Mouse (Mus musculus): ENCODE measurements around the gene Cenpn. TPM values are rescaled to one million over a fixed set of nuclear protein-coding genes. Genes with fewer than 3 reads are reported as not detected.

The Cenpn gene
- total RNA-seq, 2 experiments from 2014 or later, result 1.6 to 2.7 TPM

DNA sequence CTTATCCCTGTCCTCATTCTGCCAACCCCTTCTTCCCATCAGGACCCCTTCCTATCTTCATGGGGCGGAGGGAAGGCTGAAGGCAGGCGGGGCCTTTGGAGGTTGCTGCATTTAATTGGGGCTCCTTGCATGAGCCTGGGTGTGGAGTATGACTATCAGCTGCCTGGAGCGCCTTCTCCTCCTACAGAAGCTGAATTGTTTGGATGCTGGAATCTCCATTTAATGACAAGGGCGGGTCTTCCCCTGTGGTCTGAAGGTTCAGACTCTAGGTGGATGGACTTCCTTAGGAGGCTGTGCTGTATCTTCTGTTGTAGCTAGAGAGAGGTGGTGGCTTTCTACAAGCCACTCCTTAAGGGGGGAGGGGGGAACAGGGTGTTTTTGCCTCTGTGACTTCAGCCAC is 13.4 kb downstream of the Cenpn start:
- intact Hi-C loops (cut with DNase I), result no loop called here
- DNase-seq (ENCODE audit: low spot score in 2 of 2), result no peak

DNA sequence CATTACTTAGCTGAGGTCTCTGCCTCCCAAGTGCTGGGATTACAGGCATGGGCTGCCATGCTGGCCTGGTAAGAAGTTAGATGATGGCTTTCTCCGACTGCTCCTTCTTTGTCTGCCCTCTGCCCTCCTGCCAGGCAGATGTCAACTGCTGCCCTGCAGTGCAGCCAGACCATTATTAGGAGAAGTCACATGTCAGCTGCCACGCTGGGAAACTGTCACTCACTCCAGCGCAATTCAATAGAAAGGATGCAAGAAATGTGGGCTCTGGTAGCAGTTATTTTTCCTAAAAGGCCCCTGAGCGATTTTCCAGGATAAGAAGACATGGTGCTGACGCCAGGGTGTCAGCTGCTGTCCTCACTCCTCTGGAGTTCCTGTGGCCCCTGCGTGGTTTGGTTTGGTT is 14.0 kb downstream of the Cenpn start:
- intact Hi-C loops (cut with DNase I), result no loop called here
- DNase-seq (ENCODE audit: low spot score in 2 of 2), result no peak

DNA sequence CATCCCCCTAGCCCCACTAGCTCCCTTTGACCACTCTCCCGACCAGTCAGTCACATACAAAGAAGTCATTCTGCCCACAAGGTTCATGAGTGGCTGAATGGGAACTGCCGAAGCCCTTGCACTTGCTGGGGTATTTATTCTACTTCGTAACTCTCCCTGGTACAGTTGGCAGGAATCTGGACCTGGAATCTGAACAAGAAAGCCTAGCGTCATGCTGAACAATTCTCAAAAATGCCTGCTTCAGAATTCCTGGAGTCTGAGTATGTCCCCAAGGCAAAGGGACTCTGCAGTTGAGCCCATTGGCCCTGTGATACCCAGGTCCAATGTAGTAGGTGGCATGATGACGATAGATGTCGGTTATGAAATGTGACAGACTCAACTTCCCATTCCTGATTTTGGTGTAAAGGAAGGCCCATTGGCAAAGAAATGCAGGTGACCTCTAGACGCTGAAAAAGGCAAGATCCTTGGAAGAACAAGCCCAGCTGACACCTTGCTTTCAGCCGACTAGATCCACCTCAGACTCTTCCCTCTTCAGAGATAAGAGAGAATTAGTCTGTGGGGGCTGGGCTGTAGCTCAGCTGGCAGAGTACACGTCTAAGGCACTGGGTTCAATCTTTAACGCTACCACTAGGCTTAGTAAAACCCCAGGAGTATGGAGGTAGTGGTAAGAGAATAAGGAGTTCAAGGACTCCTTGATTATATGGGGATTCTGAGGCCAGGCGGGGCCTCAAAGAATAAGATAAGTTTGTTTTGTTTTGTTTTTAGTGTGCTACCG is 20.9 kb downstream of the Cenpn start:
- DNase-seq (ENCODE audit: low spot score in 2 of 2), result no peak
- intact Hi-C loops (cut with DNase I), result loop anchor here (2.0 to 10.0 kb wide), 2 partner anchors 36 to 532 kb away; partner anchors contain the start of gene 1700030J22Rik

DNA sequence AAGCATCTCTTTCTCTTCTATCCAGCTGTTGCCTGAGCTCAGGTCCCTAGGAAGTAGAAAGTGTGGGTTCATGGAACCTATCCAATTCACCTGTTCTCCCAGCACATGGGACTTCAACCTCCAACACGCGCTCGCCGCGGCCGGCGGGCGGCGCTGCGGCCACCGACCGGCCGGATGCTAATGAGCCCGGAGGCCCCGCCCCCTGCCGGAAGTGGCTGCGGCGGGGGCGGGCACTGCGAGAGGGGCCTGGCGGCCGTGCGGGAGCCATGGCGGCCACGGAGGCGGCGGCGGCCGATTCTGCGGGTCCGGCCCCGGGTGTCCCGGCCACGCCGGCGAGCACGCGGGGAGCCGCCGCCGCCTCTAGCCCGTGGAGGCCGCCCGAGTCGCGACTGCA is 21.6 kb downstream of the Cenpn start, which contains the start of gene Atmin:
Atmin (plus strand) TSS at position 233 of the 394 bp plus-strand sequence.
- intact Hi-C loops (cut with DNase I), result loop anchor here (2.0 to 10.0 kb wide), 2 partner anchors 36 to 532 kb away; partner anchors contain the start of gene 1700030J22Rik
- peak; percentile 79 to 86 for DNase-seq (ENCODE audit: low spot score in 2 of 2)

DNA sequence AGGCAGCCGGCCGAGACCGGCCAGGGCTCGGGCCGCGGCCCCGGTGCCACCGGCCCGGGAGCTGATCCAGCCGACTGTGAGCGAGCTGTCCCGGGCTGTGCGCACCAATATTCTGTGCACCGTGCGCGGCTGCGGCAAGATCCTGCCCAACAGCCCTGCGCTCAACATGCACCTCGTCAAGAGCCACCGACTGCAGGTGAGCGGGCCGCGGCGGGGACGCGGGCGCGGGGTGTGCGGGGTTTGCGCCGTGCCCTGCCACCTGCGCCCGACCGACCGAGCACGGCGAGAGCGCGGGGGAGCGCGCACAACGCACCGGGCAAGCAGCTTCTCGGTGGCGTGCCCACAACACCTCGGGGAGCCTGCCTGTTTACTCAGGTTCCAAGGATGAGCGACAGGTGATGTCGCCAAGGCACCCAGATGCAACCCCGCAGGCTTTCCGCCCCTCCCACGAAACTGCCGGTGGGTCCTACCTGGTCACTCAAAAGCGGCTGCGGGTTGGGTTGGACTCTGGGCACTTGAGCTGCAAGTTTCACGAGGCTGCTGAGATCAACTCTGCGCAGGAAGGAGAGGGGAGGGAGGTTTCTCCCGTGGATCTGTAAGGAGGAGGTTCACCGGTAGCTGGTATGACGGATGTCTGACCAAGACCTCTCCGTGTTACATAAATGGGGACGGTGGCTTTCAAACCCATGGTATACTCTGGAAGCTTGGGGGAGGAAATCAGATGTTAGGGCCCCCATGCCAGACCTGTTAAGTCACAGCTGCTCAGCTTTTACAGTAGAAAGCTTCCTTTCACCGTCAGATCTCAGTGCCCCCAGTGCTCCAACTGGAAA is 22.2 kb downstream of the Cenpn start:
- intact Hi-C loops (cut with DNase I), result loop anchor here (2.0 to 10.0 kb wide), 2 partner anchors 35 to 531 kb away; partner anchors contain the start of gene 1700030J22Rik
- DNase-seq (ENCODE audit: low spot score in 2 of 2), result peak in 1 of 2 experiments; percentile 30

DNA sequence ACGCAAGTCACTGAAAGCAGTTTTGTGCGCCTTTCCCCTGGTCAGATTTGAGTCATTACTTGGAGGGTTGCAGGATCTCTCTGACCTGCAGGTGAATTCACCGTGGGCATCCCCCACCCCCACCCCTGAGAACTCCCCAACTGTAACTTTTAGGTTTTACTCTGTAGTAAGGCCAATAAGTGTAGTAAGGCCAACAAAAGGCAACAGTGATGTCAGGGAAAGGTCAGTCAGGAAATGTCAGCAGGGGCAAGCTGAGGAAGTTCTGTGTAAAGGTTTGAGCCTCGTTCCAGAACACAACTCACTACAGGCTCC is 22.8 kb downstream of the Cenpn start:
- intact Hi-C loops (cut with DNase I), result loop anchor here (10.0 kb wide), 1 partner anchor 530 kb away; no protein-coding TSS in a partner anchor
- DNase-seq (ENCODE audit: low spot score in 2 of 2), result no peak

DNA sequence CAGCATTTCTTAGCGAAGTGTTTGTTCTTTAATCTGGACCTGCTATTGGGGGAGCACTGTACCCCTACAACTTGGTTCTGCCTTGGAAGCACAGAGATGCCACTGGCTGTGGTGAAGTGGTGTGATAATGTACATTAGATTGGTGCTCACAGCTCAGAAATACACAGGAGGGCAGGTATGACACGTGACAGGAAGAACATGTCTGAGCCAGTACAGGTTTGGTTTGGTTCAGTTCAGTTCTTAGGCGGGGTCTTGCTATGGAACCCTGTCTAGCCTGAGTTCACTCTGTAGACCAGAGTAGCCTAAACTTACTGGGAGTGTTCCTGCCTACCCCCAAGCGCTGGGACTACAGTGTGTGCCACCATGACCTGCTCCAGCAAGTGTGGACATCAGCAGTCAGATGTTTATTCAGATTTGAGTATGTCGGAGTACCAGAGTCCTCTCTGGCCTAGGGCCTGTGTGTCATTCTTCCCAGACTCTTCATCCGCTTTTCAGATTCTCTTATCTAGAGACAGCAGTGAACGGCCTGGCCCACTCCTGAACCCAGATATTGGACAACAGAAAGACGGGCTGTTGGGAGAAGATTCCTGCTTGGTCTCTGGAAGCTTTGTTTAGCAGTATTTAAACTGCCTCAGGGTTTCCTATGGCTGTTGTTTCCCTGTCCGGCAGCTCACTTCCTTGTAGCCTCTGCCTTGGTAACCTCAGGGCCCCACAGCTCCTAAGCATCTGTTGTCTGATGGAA is 23.8 kb downstream of the Cenpn start:
- intact Hi-C loops (cut with DNase I), result loop anchor here (10.0 kb wide), 1 partner anchor 529 kb away; no protein-coding TSS in a partner anchor
- no peak for DNase-seq (ENCODE audit: low spot score in 2 of 2)

DNA sequence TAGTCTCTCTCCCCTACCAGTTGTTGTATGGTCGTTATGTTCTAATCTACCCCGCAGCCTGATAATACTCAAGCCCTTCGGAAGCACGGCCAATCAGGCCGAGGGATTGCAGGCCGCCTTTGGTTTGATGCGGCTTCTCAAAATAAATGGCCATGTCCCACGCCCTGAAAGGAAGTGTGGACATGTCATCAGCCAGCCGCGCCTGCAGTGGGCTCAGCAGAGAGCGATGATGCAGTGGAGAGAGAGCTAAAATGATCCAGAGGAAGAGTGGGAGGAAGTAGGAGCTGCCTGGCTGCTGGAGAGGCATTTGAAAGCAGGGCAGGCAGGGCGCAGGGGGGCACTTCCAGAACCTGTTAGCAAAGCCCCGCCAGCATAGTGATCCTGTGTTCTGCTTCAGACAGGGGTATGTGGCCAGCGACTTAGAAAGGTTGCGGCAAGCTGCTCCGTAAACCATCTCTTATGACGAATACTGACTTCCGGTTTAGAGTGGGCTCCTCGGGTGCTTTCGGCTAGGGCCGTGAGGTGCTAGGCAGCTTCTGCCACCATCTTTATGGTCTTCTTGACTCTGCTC is 24.8 kb downstream of the Cenpn start:
- peak; percentile 47 to 63 for DNase-seq (ENCODE audit: low spot score in 2 of 2)

DNA sequence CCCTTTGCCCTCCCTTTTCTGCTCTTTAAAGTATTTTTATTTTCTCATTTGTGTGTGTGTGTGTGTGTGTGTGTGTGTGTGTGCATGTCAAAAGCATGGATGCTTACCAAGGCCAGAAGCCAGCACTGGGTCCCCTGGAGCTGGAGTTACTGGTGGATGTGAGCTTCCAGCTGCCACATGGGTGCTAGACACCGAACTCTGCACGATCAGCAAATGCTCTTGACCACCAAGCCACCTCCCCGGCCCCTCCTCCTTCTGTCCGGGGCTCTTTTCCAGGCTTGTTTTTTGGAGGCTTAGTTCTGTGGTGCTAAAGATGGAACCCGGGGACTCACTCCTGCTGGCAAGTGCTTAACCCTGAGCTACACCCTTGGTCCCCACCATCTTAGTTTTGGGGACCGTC is 25.3 kb downstream of the Cenpn start:
- intact Hi-C loops (cut with DNase I), result loop anchor here (10.0 kb wide), 1 partner anchor 528 kb away; no protein-coding TSS in a partner anchor
- DNase-seq (ENCODE audit: low spot score in 2 of 2), result no peak

More for the DNA sequence above, 24.8 kb downstream of the Cenpn start:
- intact Hi-C loops (cut with DNase I), result loop anchor here (10.0 kb wide), 1 partner anchor 528 kb away; no protein-coding TSS in a partner anchor

DNA sequence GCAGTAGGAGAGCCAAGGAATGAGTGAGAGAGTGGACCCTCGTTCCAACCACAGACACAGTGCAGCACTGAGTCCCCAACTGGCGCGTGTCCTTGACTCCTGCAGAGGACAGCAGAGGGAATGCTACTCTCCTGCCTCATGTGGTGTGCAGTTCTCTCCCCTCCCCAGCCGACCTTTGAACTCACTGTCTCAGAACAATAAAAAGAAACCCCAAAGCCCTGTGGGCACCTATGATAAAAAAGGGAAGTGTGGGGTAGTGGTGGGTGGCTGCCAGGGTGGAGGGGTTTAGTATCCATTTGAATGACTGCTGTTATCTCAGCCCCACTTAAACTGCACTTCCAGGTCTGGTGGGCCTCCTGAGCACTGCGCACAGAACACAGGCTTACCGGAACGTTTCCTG is 26.1 kb downstream of the Cenpn start:
- no peak for DNase-seq (ENCODE audit: low spot score in 2 of 2)
- intact Hi-C loops (cut with DNase I), result loop anchor here (10.0 kb wide), 1 partner anchor 527 kb away; no protein-coding TSS in a partner anchor

DNA sequence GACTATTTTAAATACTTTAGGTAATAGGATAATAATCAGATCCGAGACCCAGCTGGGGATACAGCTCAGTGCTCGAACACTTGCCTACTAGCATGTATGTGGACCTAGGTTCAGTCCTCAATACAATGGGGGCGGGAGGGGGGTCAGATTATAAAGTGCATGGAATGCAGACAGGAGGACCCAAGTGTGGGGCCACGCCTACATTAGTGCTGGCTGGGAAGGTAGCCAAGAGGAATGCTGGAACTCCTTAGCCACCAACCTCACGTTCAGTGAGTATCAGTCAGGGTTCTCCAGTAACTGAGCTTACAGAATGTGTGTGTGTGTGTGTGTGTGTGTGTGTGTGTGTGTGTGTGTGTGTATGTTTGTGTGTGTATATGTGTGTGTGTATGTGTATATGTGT is 29.8 kb downstream of the Cenpn start:
- intact Hi-C loops (cut with DNase I), result no loop called here
- no peak for DNase-seq (ENCODE audit: low spot score in 2 of 2)

DNA sequence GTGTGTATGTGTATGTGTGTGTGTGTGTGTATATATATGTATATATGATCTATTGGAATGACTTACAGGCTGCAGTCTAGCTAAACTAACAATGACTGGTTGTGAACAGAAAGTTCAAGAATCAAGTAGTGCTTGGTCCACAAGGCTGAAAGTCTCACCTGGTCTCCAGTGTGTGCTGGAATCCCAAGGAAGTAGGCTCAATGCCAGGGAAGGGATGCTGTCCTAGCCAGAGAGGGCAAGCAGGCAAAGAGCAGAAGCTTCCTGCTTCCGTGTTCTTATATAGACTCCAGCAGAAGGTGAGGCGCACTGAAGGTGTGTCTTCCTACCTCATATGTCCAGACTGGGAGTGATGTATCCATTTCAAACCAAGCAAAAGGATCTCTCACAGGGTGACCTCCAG is 30.2 kb downstream of the Cenpn start:
- intact Hi-C loops (cut with DNase I), result no loop called here

DNA sequence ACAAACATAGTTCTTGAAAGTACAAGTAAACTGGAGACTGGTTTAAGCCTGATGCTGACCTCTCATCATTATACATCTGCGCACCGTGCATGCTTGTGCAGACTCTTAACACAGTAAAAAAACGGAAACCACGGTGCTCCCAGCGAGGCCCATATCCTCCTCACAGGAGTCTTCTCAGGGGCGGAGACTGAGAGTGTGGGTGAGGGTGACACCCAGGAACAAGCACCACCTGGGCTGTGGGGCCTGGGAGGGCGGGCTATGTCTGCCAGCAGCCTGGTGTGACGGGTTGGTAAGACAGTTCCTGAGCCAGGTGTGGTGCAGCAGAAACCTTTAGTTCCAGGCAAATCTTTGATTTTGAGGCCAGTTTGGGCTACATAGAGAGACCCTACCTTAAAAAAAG is 30.9 kb downstream of the Cenpn start:
- intact Hi-C loops (cut with DNase I), result no loop called here
- DNase-seq (ENCODE audit: low spot score in 2 of 2), result no peak

More for the DNA sequence above, 30.2 kb downstream of the Cenpn start:
- DNase-seq (ENCODE audit: low spot score in 2 of 2), result no peak

DNA sequence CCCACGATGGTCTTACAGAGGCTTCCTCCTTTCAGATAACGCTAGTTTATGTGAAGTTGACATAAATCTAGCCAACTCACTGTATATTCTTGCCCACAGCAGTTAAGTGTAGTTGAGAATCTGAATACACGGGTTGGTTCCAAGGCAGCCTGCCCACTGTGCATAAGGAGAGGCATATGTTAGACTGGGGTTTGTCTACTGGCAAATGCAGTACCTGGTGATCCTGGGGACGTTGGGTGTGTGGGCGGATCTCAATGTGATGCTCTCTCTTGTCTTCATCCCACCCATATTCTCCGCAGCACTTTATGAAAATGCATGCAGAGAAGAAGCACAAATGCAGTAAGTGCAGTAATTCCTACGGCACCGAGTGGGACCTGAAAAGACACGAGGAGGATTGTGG is 32.9 kb downstream of the Cenpn start:
- intact Hi-C loops (cut with DNase I), result no loop called here
- peak; percentile 82 to 91 for DNase-seq (ENCODE audit: low spot score in 2 of 2)

DNA sequence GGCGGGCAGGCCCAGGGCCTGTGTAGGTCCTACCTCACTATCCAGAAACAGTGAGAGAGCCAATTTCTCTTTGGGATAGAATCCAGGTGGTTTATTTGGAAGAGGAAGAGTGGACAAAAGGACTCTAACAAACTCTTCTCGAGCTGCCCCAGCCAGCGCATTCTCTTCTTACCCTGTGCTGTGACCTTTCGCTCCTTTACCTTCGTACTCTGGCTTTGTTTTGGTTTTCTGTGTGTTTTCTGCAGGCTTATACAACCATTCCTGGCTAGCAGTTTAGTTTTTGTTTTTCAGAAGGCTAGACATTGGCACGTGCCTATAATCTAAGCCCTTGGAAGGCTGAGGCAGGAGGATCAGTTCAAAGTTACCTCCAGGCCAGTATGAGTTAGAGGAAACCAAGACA is 48.0 kb downstream of the Cenpn start:
- intact Hi-C loops (cut with DNase I), result no loop called here
- no peak for DNase-seq (ENCODE audit: low spot score in 2 of 2)

DNA sequence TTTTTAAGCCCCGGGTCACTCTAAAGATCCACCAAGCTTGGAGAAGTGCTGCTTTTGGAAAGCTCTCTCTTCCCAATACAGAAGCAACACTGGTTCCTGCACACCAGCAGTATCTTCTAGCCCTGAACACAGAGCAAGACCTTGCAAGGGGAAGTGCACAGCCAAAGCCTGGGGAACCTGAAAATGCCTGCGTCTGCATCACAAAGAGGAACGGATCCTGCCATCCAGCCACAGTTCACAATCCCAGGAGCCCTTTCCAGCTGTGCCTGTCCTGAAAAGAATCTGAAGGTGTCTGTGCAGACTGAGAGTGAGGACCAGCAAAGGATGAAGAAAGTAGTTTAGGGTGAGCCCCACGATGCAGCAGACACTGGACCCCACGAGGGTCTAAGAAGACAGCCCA is 53.5 kb downstream of the Cenpn start:
- DNase-seq (ENCODE audit: low spot score in 2 of 2), result no peak
- intact Hi-C loops (cut with DNase I), result no loop called here

DNA sequence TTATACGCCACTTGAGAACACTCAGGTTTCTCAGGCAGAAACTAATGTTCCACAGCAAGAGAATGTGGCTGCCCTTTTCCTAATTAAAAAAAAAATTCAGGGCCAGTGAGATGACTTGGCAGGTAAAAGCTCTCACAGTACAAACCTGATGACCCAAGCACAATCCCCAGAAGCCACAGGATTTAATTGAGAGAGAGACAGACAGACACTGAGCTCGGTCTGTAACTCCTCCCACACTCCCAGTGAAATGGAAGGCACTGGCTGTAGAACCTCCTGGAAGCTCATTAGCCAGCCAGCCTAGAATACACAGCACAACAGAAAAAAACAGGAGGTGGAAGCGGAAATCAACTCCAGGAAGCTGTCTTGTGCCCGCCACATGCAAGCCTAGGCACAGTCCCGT is 54.1 kb downstream of the Cenpn start:
- DNase-seq (ENCODE audit: low spot score in 2 of 2), result no peak
- intact Hi-C loops (cut with DNase I), result no loop called here

DNA sequence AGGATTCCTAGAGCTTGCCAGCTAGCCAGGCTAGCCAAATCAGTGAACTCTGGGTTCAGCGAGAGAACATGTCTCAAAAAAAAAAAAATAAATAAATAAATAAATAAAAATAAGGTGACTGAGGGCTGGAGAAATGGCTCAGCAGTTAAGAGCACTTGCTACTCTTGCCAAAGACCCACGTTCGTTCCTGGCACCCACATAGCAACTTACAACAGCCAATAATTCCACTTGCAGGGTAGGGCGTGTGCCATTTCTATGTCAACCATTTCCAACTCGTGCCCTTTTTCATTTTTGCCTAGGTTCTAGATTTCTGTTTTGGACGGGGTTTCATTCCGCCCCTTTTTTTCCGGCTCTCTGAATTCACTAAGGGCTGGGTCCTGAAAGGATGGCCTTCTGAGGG is 56.5 kb downstream of the Cenpn start:
- no peak for DNase-seq (ENCODE audit: low spot score in 2 of 2)
- intact Hi-C loops (cut with DNase I), result loop anchor here (2.0 kb wide), 1 partner anchor 35 kb away; the partner anchor contains the start of gene Atmin

DNA sequence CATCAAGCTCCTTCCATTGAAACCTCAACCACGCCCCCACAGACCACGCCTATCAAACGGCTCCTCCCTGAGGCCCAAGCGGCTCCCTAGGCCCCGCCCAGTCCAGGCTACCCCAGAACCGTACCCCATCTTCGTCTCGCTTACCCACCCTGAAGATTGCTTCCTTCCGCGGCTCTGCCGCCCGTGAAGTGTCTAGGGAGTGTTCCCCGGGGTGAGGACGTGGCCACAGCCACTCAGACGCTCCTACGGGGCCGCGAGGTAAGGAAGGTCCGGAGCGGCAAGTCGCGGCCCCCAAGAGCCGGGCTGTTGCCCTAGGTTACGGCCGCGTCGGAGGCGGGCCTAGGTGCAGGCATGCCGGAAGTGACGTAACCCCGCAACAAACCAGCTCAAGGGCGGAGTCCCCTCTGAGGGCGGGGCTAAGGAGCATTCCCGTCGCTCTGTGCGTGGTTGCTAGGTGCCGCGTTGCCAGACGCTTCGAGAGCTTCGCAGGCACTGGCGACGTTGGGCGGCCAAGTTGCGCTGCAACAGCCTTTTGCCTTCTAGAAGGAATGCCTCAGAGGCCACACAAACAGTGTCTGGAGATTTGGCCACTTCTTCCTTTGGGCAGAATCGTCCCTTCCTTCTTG is 57.2 kb downstream of the Cenpn start, which contains the start of gene 1700030J22Rik:
1700030J22Rik (minus strand) TSS at position 329 of the 626 bp plus-strand sequence.
- DNase-seq (ENCODE audit: low spot score in 2 of 2), result peak; percentile 98 to 99
- intact Hi-C loops (cut with DNase I), result loop anchor here (2.0 kb wide), 1 partner anchor 36 kb away; the partner anchor contains the start of gene Atmin
